Mouse (Mus musculus) CH12.LX (cell line): ENCODE data around the gene Srgap1. TPM values are rescaled to one million over a fixed set of nuclear protein-coding genes. Genes with fewer than 3 reads are reported as not detected.

Experiments
- DNase-seq: peaks from one replicate; pipeline ENCODE4 v3.0.0-alpha.2; 2013; ENCODE audit errors: extremely low read depth
- H3K27ac ChIP-seq: 2 replicates; pipeline ENCODE4 v1.5.1; 2012; ENCODE audit warnings: low read depth, mild to moderate bottlenecking, control low read depth, moderate library complexity; ENCODE audit not compliant: insufficient read depth
- H3K27me3 ChIP-seq: replicated peaks from 2 replicates; pipeline ENCODE3; 2012; ENCODE audit warnings: inconsistent platforms
- H3K36me3 ChIP-seq, 2 experiments: replicated peaks in 1 of 2; 2 replicates each; pipeline versions ENCODE3 to v1.6.1; 2012; ENCODE audit warnings: inconsistent platforms in 1 of 2, low read length in 1 of 2, mild to moderate bottlenecking in 1 of 2, mixed read lengths in 1 of 2, moderate library complexity in 1 of 2; ENCODE audit not compliant: control insufficient read depth in 1 of 2, insufficient read depth in 1 of 2
- H3K4me1 ChIP-seq, 2 experiments: 2 replicates each; pipeline ENCODE4 v1.6.1; 2012; ENCODE audit warnings: inconsistent platforms in 1 of 2, moderate library complexity in 1 of 2; ENCODE audit not compliant: insufficient read depth in 2 of 2, control insufficient read depth in 1 of 2
- H3K4me2 ChIP-seq: 2 replicates; pipeline ENCODE4 v1.6.1; 2012; ENCODE audit warnings: low read depth, mild to moderate bottlenecking, control low read depth; ENCODE audit not compliant: poor library complexity, insufficient read depth, severe bottlenecking
- H3K4me3 ChIP-seq, 3 experiments: fragments of 150-350 bp in 1 of 3; sonication (generic) in 1 of 3; replicated peaks in 1 of 3; 2 replicates each; pipeline versions ENCODE3 to v1.5.1; 2011 to 2012; ENCODE audit warnings: low read depth in 2 of 3, low read length in 2 of 3, mild to moderate bottlenecking in 2 of 3, moderate library complexity in 2 of 3, control low read depth in 1 of 3, improper control_type of control experiment in 1 of 3, inconsistent platforms in 1 of 3, mixed read lengths in 1 of 3; ENCODE audit not compliant: poor library complexity in 1 of 3
- H3K79me2 ChIP-seq: replicated peaks from 2 replicates; pipeline ENCODE4 v1.6.1; 2012; ENCODE audit warnings: mild to moderate bottlenecking, moderate library complexity; ENCODE audit not compliant: control insufficient read depth, poor library complexity, insufficient read depth, severe bottlenecking; ENCODE audit errors: extremely low read depth
- H3K9ac ChIP-seq: 2 replicates; pipeline ENCODE4 v1.6.1; 2012; ENCODE audit warnings: low read depth, mild to moderate bottlenecking, control low read depth, moderate library complexity; ENCODE audit not compliant: insufficient read depth
- H3K9me3 ChIP-seq: replicated peaks from 2 replicates; pipeline ENCODE3; 2012; ENCODE audit warnings: low read length, inconsistent platforms, mixed read lengths
- BHLHE40 ChIP-seq: IDR thresholded peaks from 2 replicates; pipeline ENCODE4 v1.6.1; 2011; ENCODE audit warnings: mild to moderate bottlenecking, low read depth, low read length, improper control_type of control experiment
- CHD1 ChIP-seq: IDR thresholded peaks from 2 replicates; pipeline ENCODE4 v1.6.1; 2012; ENCODE audit warnings: low read depth, low read length, improper control_type of control experiment, inconsistent platforms
- CHD2 ChIP-seq: IDR thresholded peaks from 2 replicates; pipeline ENCODE4 v1.6.1; 2011; ENCODE audit warnings: low read length, improper control_type of control experiment
- CTCF ChIP-seq, 2 experiments: IDR thresholded peaks in 1 of 2; conservative IDR thresholded peaks in 1 of 2; 2 replicates each; pipeline ENCODE4 v1.5.1; 2011 to 2012; ENCODE audit warnings: low read depth in 2 of 2, low read length in 2 of 2, improper control_type of control experiment in 1 of 2, inconsistent platforms in 1 of 2, mild to moderate bottlenecking in 1 of 2, moderate library complexity in 1 of 2
- E2F4 ChIP-seq: IDR thresholded peaks from 2 replicates; pipeline ENCODE4 v1.6.1; 2011; ENCODE audit warnings: low read depth, low read length, improper control_type of control experiment; ENCODE audit not compliant: insufficient replicate concordance
- EP300 ChIP-seq: IDR thresholded peaks from 2 replicates; pipeline ENCODE4 v1.6.1; 2011; ENCODE audit warnings: low read length, improper control_type of control experiment
- ETS1 ChIP-seq: conservative IDR thresholded peaks from 2 replicates; pipeline ENCODE4 v1.6.1; 2012; ENCODE audit warnings: low read depth, mild to moderate bottlenecking, inconsistent platforms, low read length, improper control_type of control experiment, moderate library complexity
- GABPA ChIP-seq: IDR thresholded peaks from 2 replicates; pipeline ENCODE4 v1.6.1; 2012; ENCODE audit warnings: low read depth, low read length, improper control_type of control experiment, inconsistent platforms; ENCODE audit not compliant: insufficient replicate concordance
- IRF4 ChIP-seq: IDR thresholded peaks from 2 replicates; pipeline ENCODE4 v1.6.1; 2014; ENCODE audit warnings: low read depth, mild to moderate bottlenecking, inconsistent platforms, low read length, improper control_type of control experiment
- JUND ChIP-seq: conservative IDR thresholded peaks from 2 replicates; pipeline ENCODE4 v1.6.1; 2011; ENCODE audit warnings: low read depth, low read length, improper control_type of control experiment
- KAT2A ChIP-seq: IDR thresholded peaks from 2 replicates; pipeline ENCODE4 v1.6.1; 2012; ENCODE audit warnings: low read length, improper control_type of control experiment, inconsistent platforms; ENCODE audit not compliant: insufficient replicate concordance
- MAFK ChIP-seq: IDR thresholded peaks from 2 replicates; pipeline ENCODE4 v1.6.1; 2011; ENCODE audit warnings: low read length, improper control_type of control experiment; ENCODE audit not compliant: insufficient replicate concordance
- MAX ChIP-seq: IDR thresholded peaks from 2 replicates; pipeline ENCODE4 v1.6.1; 2011; ENCODE audit warnings: low read length, improper control_type of control experiment
- MAZ ChIP-seq: IDR thresholded peaks from 2 replicates; pipeline ENCODE4 v1.6.1; 2012; ENCODE audit warnings: low read depth, mild to moderate bottlenecking, inconsistent platforms, low read length, improper control_type of control experiment, moderate library complexity
- MXI1 ChIP-seq: IDR thresholded peaks from 2 replicates; pipeline ENCODE4 v1.6.1; 2011; ENCODE audit warnings: mild to moderate bottlenecking, low read depth, low read length, improper control_type of control experiment
- MYC ChIP-seq: IDR thresholded peaks from 2 replicates; pipeline ENCODE4 v1.6.1; 2011; ENCODE audit warnings: low read depth, mild to moderate bottlenecking, improper control_type of control experiment, low read length
- NELFE ChIP-seq: IDR thresholded peaks from 2 replicates; pipeline ENCODE4 v1.6.1; 2011; ENCODE audit warnings: low read depth, low read length, improper control_type of control experiment
- PAX5 ChIP-seq: IDR thresholded peaks from 2 replicates; pipeline ENCODE4 v1.6.1; 2012; ENCODE audit warnings: low read length, inconsistent platforms, mixed read lengths
- POLR2A ChIP-seq: IDR thresholded peaks from 2 replicates; pipeline ENCODE4 v1.6.1; 2011; ENCODE audit warnings: low read depth, mild to moderate bottlenecking, improper control_type of control experiment, low read length
- RCOR1 ChIP-seq: conservative IDR thresholded peaks from 2 replicates; pipeline ENCODE4 v1.6.1; 2012; ENCODE audit warnings: low read depth, mild to moderate bottlenecking, inconsistent platforms, low read length, improper control_type of control experiment
- TBP ChIP-seq: conservative IDR thresholded peaks from 2 replicates; pipeline ENCODE4 v1.6.1; 2011; ENCODE audit warnings: low read depth, low read length, improper control_type of control experiment
- TCF12 ChIP-seq: IDR thresholded peaks from 2 replicates; pipeline ENCODE4 v1.6.1; 2014; ENCODE audit warnings: low read depth, mild to moderate bottlenecking, inconsistent platforms, low read length, improper control_type of control experiment
- UBTF ChIP-seq: IDR thresholded peaks from 2 replicates; pipeline ENCODE4 v1.6.1; 2012; ENCODE audit warnings: low read depth, mild to moderate bottlenecking, inconsistent platforms, low read length, improper control_type of control experiment, moderate library complexity
- ZC3H11A ChIP-seq: IDR thresholded peaks from 2 replicates; pipeline ENCODE4 v1.6.1; 2012; ENCODE audit warnings: low read depth, mild to moderate bottlenecking, inconsistent platforms, low read length, improper control_type of control experiment
- ZKSCAN1 ChIP-seq: IDR thresholded peaks from 2 replicates; pipeline ENCODE4 v1.6.1; 2012; ENCODE audit warnings: low read depth, inconsistent platforms, low read length, improper control_type of control experiment, borderline replicate concordance
- ZMIZ1 ChIP-seq: IDR thresholded peaks from 2 replicates; pipeline ENCODE4 v1.6.1; 2012; ENCODE audit warnings: low read depth, mild to moderate bottlenecking, inconsistent platforms, low read length, improper control_type of control experiment
- dilution Hi-C: fragments of 300-500 bp; cut with MboI; formaldehyde crosslinking; loops from 2 replicates; pipeline ENCODE4 v1.14.3; 2020; ENCODE audit warnings: low sequenced_read_pairs; ENCODE audit not compliant: extremely low pct_unique_long_range_greater_than_20kb, extremely low pct_ligation_motif_present
- in situ Hi-C: fragments of 300-500 bp; cut with MboI; formaldehyde crosslinking; loops from 3 replicates; pipeline ENCODE4 v1.14.3; 2019; ENCODE audit warnings: low sequenced_read_pairs, low pct_ligation_motif_present, low pct_unique_long_range_greater_than_20kb, mixed read lengths
- polyA plus RNA-seq: library from polyadenylated mRNA; unstranded; fragments of >175 nt; gene quantifications from 2 replicates; pipeline ENCODE4 v1.2.1, GENCODE M21; 2012; ENCODE audit warnings: low read depth; ENCODE audit not compliant: insufficient read length
- total RNA-seq, 2 experiments: library from RNA; depleted of rRNA; stranded (reverse); fragments of 300-350 nt in 1 of 2; fragments of >200 nt in 1 of 2; gene quantifications; 2 replicates each; pipeline ENCODE4 v1.2.3; 2012 to 2014

The Srgap1 gene
- total and polyA plus RNA-seq, 3 experiments, result not detected

- no peaks in the 10 kb centered on the region for H3K4me1 ChIP-seq
- in situ Hi-C loops, result no loop called here
Observed at GRCm38 (mm10) chr10:121973281-121973680, 73.8 kb downstream of the Srgap1 start.

GRCm38 (mm10) chr10:121972249-121972892, 74.7 kb downstream of the Srgap1 start:
- Histone ChIP-seq H3K9ac (no peak overlapping the region), H3K27ac (no peak overlapping the region), H3K4me3 (no peak overlapping the region), H3K4me1 (no peaks in the 10 kb centered on the region), H3K36me3 (no peaks in the 10 kb centered on the region), H3K79me2 (no peaks in the 10 kb centered on the region), H3K9me3 (no peaks in the 10 kb centered on the region), H3K4me2 (no peak overlapping the region), H3K27me3 (no peaks in the 10 kb centered on the region)
- no peak for TF ChIP-seq GABPA
- TF ChIP-seq ZMIZ1, result no peak
- TF ChIP-seq JUND, result no peak
- TF ChIP-seq PAX5, result no peak
- TF ChIP-seq RCOR1, result no peak
- no peak for TF ChIP-seq TBP
- TF ChIP-seq NELFE, result no peak
- TF ChIP-seq BHLHE40, result no peak
- no peak for TF ChIP-seq POLR2A
- TF ChIP-seq EP300, result no peak
- TF ChIP-seq CTCF (conservative IDR thresholded peaks at IDR 0.05 in 1 of 2, IDR thresholded peaks at IDR 0.05 in 1 of 2; ENCODE audit: low read depth in 2 of 2, low read length in 2 of 2), result no peak
- TF ChIP-seq MXI1, result no peak
- no peak for TF ChIP-seq CHD1
- TF ChIP-seq ETS1, result no peak
- TF ChIP-seq MAFK, result no peak
- TF ChIP-seq TCF12, result no peak
- dilution Hi-C loops, result no loop called here
- in situ Hi-C loops, result no loop called here
- DNase-seq, result no peak

More at GRCm38 (mm10) chr10:121973281-121973680, 73.8 kb downstream of the Srgap1 start:
- H3K4me2 ChIP-seq, result no peak overlapping the region
- dilution Hi-C loops, result no loop called here
- no peaks in the 10 kb centered on the region for H3K79me2 ChIP-seq
- H3K36me3 ChIP-seq, result no peaks in the 10 kb centered on the region
- H3K27me3 ChIP-seq, result no peaks in the 10 kb centered on the region
- no peaks in the 10 kb centered on the region for H3K9me3 ChIP-seq
- no peak for DNase-seq
- H3K27ac ChIP-seq, result no peak overlapping the region
- H3K9ac ChIP-seq, result no peak overlapping the region
- H3K4me3 ChIP-seq, result no peak overlapping the region
- TF ChIP-seq CHD2 (no peak), MYC (no peak), BHLHE40 (no peak), POLR2A (no peak), ZKSCAN1 (no peak), GABPA (no peak), CHD1 (no peak), IRF4 (no peak), KAT2A (no peak), MAX (no peak), ZC3H11A (no peak), MXI1 (no peak), UBTF (no peak), E2F4 (no peak), MAZ (no peak), RCOR1 (no peak), NELFE (no peak)
